17 mouse cellular contexts compared by ENCODE assay signal in the genomic region with DNA sequence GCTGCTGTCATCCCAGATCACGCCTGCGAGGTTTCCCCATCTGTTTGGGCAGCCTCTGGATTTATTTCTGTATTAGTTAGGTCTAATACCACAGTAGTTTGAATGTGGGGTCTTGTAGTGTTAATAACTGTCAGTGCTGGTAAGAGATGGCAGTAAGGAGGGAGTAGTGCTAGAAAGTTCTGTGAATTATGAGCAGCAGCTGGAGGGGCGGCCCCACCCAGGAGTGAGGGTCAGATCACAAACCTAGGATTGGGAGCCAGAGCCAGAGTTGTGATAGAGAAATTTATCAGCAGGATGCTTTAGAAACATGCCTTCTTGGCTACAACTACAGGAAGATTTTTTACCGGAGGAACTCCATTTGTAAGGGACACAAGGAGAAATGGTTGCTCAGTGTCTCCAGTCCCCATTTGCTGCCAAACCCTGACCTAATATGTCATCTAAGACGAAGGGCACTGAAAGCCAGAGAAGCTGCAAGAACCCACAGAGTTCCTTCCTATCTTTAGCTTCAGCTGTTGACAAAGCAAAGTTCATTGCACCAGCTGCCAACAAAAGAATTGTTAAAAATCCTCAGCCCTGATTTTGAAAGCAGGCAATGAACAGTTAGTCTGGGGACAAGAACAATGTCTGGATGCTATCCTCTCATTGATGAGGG. TPM values are rescaled to one million over a fixed set of nuclear protein-coding genes. Genes with fewer than 3 reads are reported as not detected.
A peak's percentile ranks its signal among the peaks of the same experiment; 100 is the strongest.
DNase-seq lines count a peak whose midpoint lies in the region; ATAC-seq and TF ChIP-seq lines count a peak whose summit lies in the region.
"Had no signal": no experiment of that assay in that cellular context is flagged by ENCODE, and none has a peak within 500 bp of the region (broad histone marks: within the 10 kb centered on the region; RNA-seq: fewer than 3 reads in every experiment).

No protein-coding gene starts in this region.

- peak in 1 of 2 experiments; percentile 37 for DNase-seq in heart, adult 2 months
- no peak for DNase-seq in heart, postnatal 25 days (ENCODE audit: low spot score)
- peak; percentile 18 for DNase-seq in lung, postnatal 10 days
- no peak for DNase-seq in lung, adult 2 months
- peak; percentile 27 for DNase-seq in kidney, postnatal 14 days
- DNase-seq in Muller cell, postnatal 12 days (ENCODE audit: inconsistent ontology term), result no peak
- no peak for DNase-seq in cerebellum, adult 11 months
- DNase-seq: cerebellum, adult 2 months; thymus, adult 18-20 months had no signal

- H3K27ac ChIP-seq in heart, adult 2 months, result peak overlapping the region; percentile 3; the same call in 1 of the 2 replicates
- no peak overlapping the region for H3K27ac ChIP-seq in midbrain, embryonic 15.5 days
- H3K27ac ChIP-seq: layer of hippocampus, adult 2 months had no signal

- peaks cover 2% of the 10 kb centered on the region; the same call in 1 of the 2 replicates for H3K36me3 ChIP-seq in heart, adult 2 months (ENCODE audit: control insufficient read depth, insufficient read depth, low read length)
- no peaks in the 10 kb centered on the region for H3K36me3 ChIP-seq in midbrain, embryonic 15.5 days (replicated peaks)

- H3K4me3 ChIP-seq in heart, adult 2 months, result no peak overlapping the region
- H3K4me3 ChIP-seq in lung, adult 2 months (replicated peaks; ENCODE audit: extremely low read depth, low read depth, low read length), result no peak overlapping the region
- no peak overlapping the region for H3K4me3 ChIP-seq in midbrain, embryonic 15.5 days
- H3K4me3 ChIP-seq: layer of hippocampus, adult 2 months had no signal

- no peaks in the 10 kb centered on the region for H3K79me2 ChIP-seq in heart, adult 2 months (replicated peaks; ENCODE audit: control insufficient read depth, insufficient read depth, low read length)

- intact Hi-C loops in heart, adult 2 months (cut with DNase I), result no loop called here
- intact Hi-C loops in heart, postnatal 25 days (cut with DNase I), result no loop called here

- TF ChIP-seq CTCF in heart, adult 2 months (IDR thresholded peaks at IDR 0.05), result no peak
- no peak for TF ChIP-seq CTCF in lung, adult 2 months (IDR thresholded peaks at IDR 0.05; ENCODE audit: insufficient read depth, low read length)

- no peak for ATAC-seq in midbrain, embryonic 15.5 days (replicated peaks)
- ATAC-seq: forebrain, embryonic 16.5 days had no signal

- peaks cover 6% of the 10 kb centered on the region for H3K4me1 ChIP-seq in heart, adult 2 months (ENCODE audit: control insufficient read depth, insufficient read depth, low read length)
- H3K4me1 ChIP-seq in lung, adult 2 months (ENCODE audit: control insufficient read depth, insufficient read depth, low read length), result peaks cover 4% of the 10 kb centered on the region
- no peaks in the 10 kb centered on the region for H3K4me1 ChIP-seq in midbrain, embryonic 15.5 days

- no peaks in the 10 kb centered on the region for H3K9me3 ChIP-seq in midbrain, embryonic 15.5 days

- no peak overlapping the region for H3K9ac ChIP-seq in heart, adult 2 months (ENCODE audit: low read depth, low read length)
- H3K9ac ChIP-seq in midbrain, embryonic 15.5 days, result no peak overlapping the region

- no peak for TF ChIP-seq EP300 in heart, adult 2 months (IDR thresholded peaks at IDR 0.05; ENCODE audit: insufficient read depth, low read depth, low read length)

- TF ChIP-seq POLR2A in heart, adult 2 months (IDR thresholded peaks at IDR 0.05; ENCODE audit: insufficient read depth, low read depth, low read length), result no peak
- TF ChIP-seq POLR2A in lung, adult 2 months (IDR thresholded peaks at IDR 0.05; ENCODE audit: borderline replicate concordance, extremely low read depth, low read depth, low read length), result no peak

- WGBS in heart, adult 2 months, result 42% methylated on average over 5 of the region's 5 CpGs
- 60% methylated on average over 5 of the region's 5 CpGs for WGBS in lung, adult 2 months
- WGBS in midbrain, embryonic 15.5 days, result 75% methylated on average over 5 of the region's 5 CpGs

- H3K27me3 ChIP-seq in heart, adult 2 months (ENCODE audit: control insufficient read depth, insufficient read depth, low read length), result no peaks in the 10 kb centered on the region
- H3K27me3 ChIP-seq in midbrain, embryonic 15.5 days (replicated peaks), result no peaks in the 10 kb centered on the region

- no peak overlapping the region for H3K4me2 ChIP-seq in midbrain, embryonic 15.5 days

RNA-seq across cellular contexts. Expression of gene Gm11213, which starts 10.5 kb away (rescaled TPM):
- not detected for total RNA-seq in heart, adult 2 months (2021)
- polyA plus RNA-seq in heart, adult 2 months (2012; rRNA removed), result not detected in 2 replicates
- total RNA-seq in heart, postnatal 25 days (2021), result not detected
- polyA plus RNA-seq in lung, adult 2 months (2012; rRNA removed), result not detected in 2 replicates
- polyA plus RNA-seq in midbrain, embryonic 15.5 days (2015; fragmentation: Nextera tagmentation; extraction: Ambion mirVana), result not detected in 2 replicates
- total RNA-seq: adrenal gland, postnatal 4 days; hematopoietic stem cell, adult 5-6 weeks; layer of hippocampus, adult 2 months; left cerebral cortex, postnatal 14 days; megakaryocyte, adult 5-6 weeks had no signal
- polyA plus RNA-seq: cerebellum, adult 2 months; forebrain, embryonic 16.5 days; spleen, adult 2 months had no signal

RNA-seq across cellular contexts. Expression of gene Tex48, which starts 27.6 kb away (rescaled TPM):
- total RNA-seq in heart, adult 2 months (2021), result not detected
- not detected in 2 replicates for polyA plus RNA-seq in heart, adult 2 months (2012; rRNA removed)
- not detected for total RNA-seq in heart, postnatal 25 days (2021)
- polyA plus RNA-seq in lung, adult 2 months (2012; rRNA removed), result not detected in 2 replicates
- not detected in 2 replicates for polyA plus RNA-seq in midbrain, embryonic 15.5 days (2015; fragmentation: Nextera tagmentation; extraction: Ambion mirVana)
- total RNA-seq: adrenal gland, postnatal 4 days; hematopoietic stem cell, adult 5-6 weeks; layer of hippocampus, adult 2 months; left cerebral cortex, postnatal 14 days; megakaryocyte, adult 5-6 weeks had no signal
- polyA plus RNA-seq: cerebellum, adult 2 months; forebrain, embryonic 16.5 days; spleen, adult 2 months had no signal

RNA-seq across cellular contexts. Expression of gene Tmem268, which starts 36.0 kb away (rescaled TPM):
- total RNA-seq in heart, adult 2 months (2021), result 10 to 100 TPM; 10.9 to 11.0 TPM
- polyA plus RNA-seq in heart, adult 2 months (2012; rRNA removed), result 8.3 and 13.0 TPM in 2 replicates
- total RNA-seq in heart, postnatal 25 days (2021), result 10 to 100 TPM in 1 of 2 experiments, 1 to 10 TPM in 1; 9.8 to 10.9 TPM
- 11.2 and 15.2 TPM in 2 replicates for polyA plus RNA-seq in lung, adult 2 months (2012; rRNA removed)
- polyA plus RNA-seq in midbrain, embryonic 15.5 days (2015; fragmentation: Nextera tagmentation; extraction: Ambion mirVana), result 3.7 and 4.7 TPM in 2 replicates

RNA-seq across cellular contexts. Expression of gene Atp6v1g1, which starts 50.0 kb away (rescaled TPM):
- 100 to 1,000 TPM; 138 to 164 TPM for total RNA-seq in heart, adult 2 months (2021)
- 53.6 and 80.9 TPM in 2 replicates for polyA plus RNA-seq in heart, adult 2 months (2012; rRNA removed)
- 100 to 1,000 TPM; 144 to 162 TPM for total RNA-seq in heart, postnatal 25 days (2021)
- 48.3 and 56.6 TPM in 2 replicates for polyA plus RNA-seq in lung, adult 2 months (2012; rRNA removed)
- 409 and 410 TPM in 2 replicates for polyA plus RNA-seq in midbrain, embryonic 15.5 days (2015; fragmentation: Nextera tagmentation; extraction: Ambion mirVana)

Comparison
In these comparisons a context has a peak if more than half of its experiments do, and no peak if none do; other contexts are left out.
1. DNase-seq: peak in lung, postnatal 10 days (single experiment) and kidney, postnatal 14 days (single experiment); none in heart, postnatal 25 days (single experiment), lung, adult 2 months (single experiment), Muller cell, postnatal 12 days (single experiment) and cerebellum, adult 11 months (single experiment).